ENCODE assay signal across 10 mouse cellular contexts in genomic region chr5:113975538-113976215, GRCm38 (mm10). TPM values are rescaled to one million over a fixed set of nuclear protein-coding genes. Genes with fewer than 3 reads are reported as not detected.
DNase-seq lines count a peak whose midpoint lies in the region; ATAC-seq and TF ChIP-seq lines count a peak whose summit lies in the region.
"Had no signal": no experiment of that assay in that cellular context is flagged by ENCODE, and none has a peak within 500 bp of the region (broad histone marks: within the 10 kb centered on the region; RNA-seq: fewer than 3 reads in every experiment).

No protein-coding gene starts in this region.

- no peaks in the 10 kb centered on the region for H3K9me3 ChIP-seq in intestine, postnatal 0 days (ENCODE audit: control insufficient read depth)
- H3K9me3 ChIP-seq in forebrain, embryonic 11.5 days (ENCODE audit: control insufficient read depth, low read length): no peaks in the 10 kb centered on the region

- peaks cover 18% of the 10 kb centered on the region for H3K4me1 ChIP-seq in intestine, postnatal 0 days (replicated peaks; ENCODE audit: control insufficient read depth, insufficient read depth, low read length)
- H3K4me1 ChIP-seq in forebrain, embryonic 11.5 days (replicated peaks; ENCODE audit: control insufficient read depth, insufficient read depth, low read length): peaks cover 14% of the 10 kb centered on the region; the same call in 1 of the 2 replicates

- ATAC-seq in intestine, postnatal 0 days: no peak; the same call in 1 of the 2 replicates
- ATAC-seq in activated CD4-positive, CD25-positive, alpha-beta regulatory T cell, adult 4 months: no peak
- ATAC-seq in forebrain, embryonic 11.5 days (replicated peaks; ENCODE audit: low FRiP score): no peak

- TF ChIP-seq CTCF in intestine, postnatal 0 days (IDR thresholded peaks at IDR 0.05; ENCODE audit: low read depth): no peak

- DNase-seq in adrenal gland, adult (ENCODE audit: inconsistent age in 2 of 2, low spot score in 1 of 2): peak; percentile 64 to 81
- no peak for DNase-seq in adrenal gland, postnatal 4 days (ENCODE audit: low spot score in 2 of 2)
- peak; percentile 48 for DNase-seq in urinary bladder, postnatal 25 days (ENCODE audit: low spot score)
- DNase-seq in urinary bladder, adult 2 months (ENCODE audit: low spot score): no peak
- peak; percentile 79 for DNase-seq in lung, postnatal 14 days
- DNase-seq in forebrain, embryonic 11.5 days (ENCODE audit: low spot score): no peak

- no peak overlapping the region for H3K9ac ChIP-seq in intestine, postnatal 0 days (ENCODE audit: low read depth, low read length)
- no peak overlapping the region for H3K9ac ChIP-seq in forebrain, embryonic 11.5 days (ENCODE audit: low read length)

- no peaks in the 10 kb centered on the region for H3K36me3 ChIP-seq in intestine, postnatal 0 days (ENCODE audit: control insufficient read depth, insufficient read depth)
- no peaks in the 10 kb centered on the region for H3K36me3 ChIP-seq in forebrain, embryonic 11.5 days (ENCODE audit: control insufficient read depth, insufficient read depth, low read length)

- 0 out of 2 replicates have a peak overlapping the region, but pooled peaks have one; percentile 15 for H3K27ac ChIP-seq in intestine, postnatal 0 days (ENCODE audit: low read depth, low read length)
- no peak overlapping the region for H3K27ac ChIP-seq in forebrain, embryonic 11.5 days (ENCODE audit: low read depth, low read length)

- no peak overlapping the region for H3K4me3 ChIP-seq in intestine, postnatal 0 days (ENCODE audit: low read depth, low read length)
- H3K4me3 ChIP-seq in forebrain, embryonic 11.5 days (ENCODE audit: low read depth, low read length): no peak overlapping the region

- 46% methylated on average over 9 of the region's 9 CpGs for WGBS in intestine, postnatal 0 days
- 68% methylated on average over 9 of the region's 9 CpGs for WGBS in forebrain, embryonic 11.5 days

- no peak overlapping the region for H3K4me2 ChIP-seq in intestine, postnatal 0 days (replicated peaks; ENCODE audit: low read depth)
- no peak overlapping the region for H3K4me2 ChIP-seq in forebrain, embryonic 11.5 days (ENCODE audit: low read depth, low read length, severe bottlenecking)

- no peaks in the 10 kb centered on the region for H3K27me3 ChIP-seq in intestine, postnatal 0 days (replicated peaks; ENCODE audit: control insufficient read depth, insufficient read depth, low read length)
- no peaks in the 10 kb centered on the region for H3K27me3 ChIP-seq in forebrain, embryonic 11.5 days (ENCODE audit: control insufficient read depth, insufficient read depth, low read length)

RNA-seq across cellular contexts. Expression of gene Ssh1, which starts 18.0 kb away (rescaled TPM):
- total RNA-seq in adrenal gland, postnatal 4 days (2021): 10 to 100 TPM; 25.0 to 27.4 TPM
- polyA plus RNA-seq in urinary bladder, adult 2 months (2012; rRNA removed): 9.3 and 14.8 TPM in 2 replicates
- polyA plus RNA-seq in intestine, postnatal 0 days (2015; fragmentation: Nextera tagmentation; extraction: Ambion mirVana): 5.1 TPM in 2 replicates
- 10 to 100 TPM; 15.8 to 17.9 TPM for polyA plus RNA-seq in activated CD4-positive, CD25-positive, alpha-beta regulatory T cell, adult 4 months (2017; shearing (Covaris generic))
- 25.7 and 28.7 TPM in 2 replicates for polyA plus RNA-seq in forebrain, embryonic 11.5 days (2014; fragmentation: Nextera tagmentation; extraction: Ambion mirVana)

RNA-seq across cellular contexts. Expression of gene Dao, which starts 27.8 kb away (rescaled TPM):
- total RNA-seq in adrenal gland, postnatal 4 days (2021): 10 to 100 TPM in 1 of 2 experiments, under 1 TPM in 1; 0.51 to 16.1 TPM
- 0.10 TPM in 1 of 2 replicates, not detected in the other for polyA plus RNA-seq in urinary bladder, adult 2 months (2012; rRNA removed)
- polyA plus RNA-seq in intestine, postnatal 0 days (2015; fragmentation: Nextera tagmentation; extraction: Ambion mirVana): 18.2 and 23.2 TPM in 2 replicates
- polyA plus RNA-seq in activated CD4-positive, CD25-positive, alpha-beta regulatory T cell, adult 4 months (2017; shearing (Covaris generic)): under 1 TPM in 1 of 2 experiments, not detected in 1; 0.48 TPM
- not detected in 2 replicates for polyA plus RNA-seq in forebrain, embryonic 11.5 days (2014; fragmentation: Nextera tagmentation; extraction: Ambion mirVana)
- total RNA-seq: common myeloid progenitor, adult 5-6 weeks had no signal
- polyA plus RNA-seq: limb, embryonic 11.5 days had no signal

Comparison
In these comparisons a context has a peak if more than half of its experiments do, and no peak if none do; other contexts are left out.
1. DNase-seq: peak in adrenal gland, adult (2 of 2), urinary bladder, postnatal 25 days (single experiment) and lung, postnatal 14 days (single experiment); none in adrenal gland, postnatal 4 days (0 of 2), urinary bladder, adult 2 months (single experiment) and forebrain, embryonic 11.5 days (single experiment).
2. RNA of gene Dao, which starts 27.8 kb away (polyA plus RNA-seq): 18.2 to 23.2 TPM in intestine, postnatal 0 days; 0.48 TPM in activated CD4-positive, CD25-positive, alpha-beta regulatory T cell, adult 4 months, 0.10 TPM in urinary bladder, adult 2 months and not detected in forebrain, embryonic 11.5 days; every median in the first group is over 10 times any median in the second.